ENCODE assay signal across 14 mouse cellular contexts in genomic region chr13:90928266-90928665, GRCm38 (mm10). TPM values are rescaled to one million over a fixed set of nuclear protein-coding genes. Genes with fewer than 3 reads are reported as not detected.
"Had no signal": no experiment of that assay in that cellular context is flagged by ENCODE, and none has a peak within 500 bp of the region (broad histone marks: within the 10 kb centered on the region; RNA-seq: fewer than 3 reads in every experiment).

No protein-coding gene starts in this region.

RNA-seq across cellular contexts. Expression of gene Atp6ap1l, which starts 23.1 kb away (rescaled TPM):
- polyA plus RNA-seq: limb, embryonic 15.5 days; liver, adult 2 months; liver, embryonic 11.5 days; liver, embryonic 12.5 days; liver, embryonic 13.5 days; liver, embryonic 14.5 days; lung, adult 2 months; lung, embryonic 14.5 days; lung, embryonic 15.5 days; lung, postnatal 0 days; macrophage; midbrain, embryonic 10.5 days; midbrain, embryonic 12.5 days; myocyte had no signal
